Mouse (Mus musculus) activated CD4-positive, CD25-positive, alpha-beta regulatory T cell (primary cell): ENCODE data around the gene Lipt1. TPM values are rescaled to one million over a fixed set of nuclear protein-coding genes. Genes with fewer than 3 reads are reported as not detected.

ENCODE experiments used
- polyA plus RNA-seq, 2 experiments: library from polyadenylated mRNA; unstranded; fragments of 100-300 nt; shearing (Covaris generic); gene quantifications; one replicate each; pipeline ENCODE4 v1.2.1; 2017

The Lipt1 gene
- 1 to 10 TPM; 2.8 to 7.0 TPM for polyA plus RNA-seq

DNA sequence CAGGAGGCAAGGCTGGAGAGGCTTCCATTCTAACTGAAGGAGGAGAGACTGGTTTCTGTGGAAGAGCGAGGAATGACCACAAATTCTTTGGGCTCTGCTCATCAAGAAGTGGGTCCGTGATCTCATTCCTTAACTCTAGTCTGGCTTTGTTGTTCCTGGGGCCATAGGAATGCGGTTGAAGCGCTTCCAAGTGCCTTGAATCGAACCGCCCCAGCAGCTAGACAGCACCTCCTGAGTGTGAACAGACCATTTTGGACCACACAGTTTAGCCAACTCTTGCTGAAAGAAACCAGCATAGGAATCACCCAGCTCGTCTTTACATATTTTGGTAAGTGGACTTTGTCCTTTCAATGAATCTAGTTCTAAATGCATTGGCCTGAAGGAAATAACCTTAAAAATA lies at the start of gene Lipt1:
Lipt1 (plus strand) TSS at position 35 of the 400 bp plus-strand sequence.

DNA sequence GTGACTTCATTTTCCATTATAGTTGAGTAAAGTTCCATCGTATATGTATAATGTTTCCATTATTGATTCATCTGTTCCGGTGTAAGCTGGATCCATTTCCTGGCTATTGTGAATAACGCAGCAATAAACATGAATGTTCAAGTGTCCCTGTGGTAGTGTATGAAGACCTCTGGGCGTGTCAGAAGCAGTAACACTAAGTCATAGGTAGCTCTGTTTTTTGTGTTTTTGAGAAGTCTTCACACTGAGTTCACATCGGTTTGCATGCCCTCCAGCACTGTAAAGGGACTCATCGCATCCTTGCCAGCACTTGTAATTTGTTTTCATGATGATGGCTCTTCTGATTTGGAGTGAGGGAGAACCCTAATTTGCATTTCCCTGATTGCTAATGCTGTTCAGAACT lies 5.3 kb upstream of the Lipt1 start, which contains the start of gene Tsga10:
Tsga10 (minus strand) TSS at position 144 of the 400 bp plus-strand sequence.

DNA sequence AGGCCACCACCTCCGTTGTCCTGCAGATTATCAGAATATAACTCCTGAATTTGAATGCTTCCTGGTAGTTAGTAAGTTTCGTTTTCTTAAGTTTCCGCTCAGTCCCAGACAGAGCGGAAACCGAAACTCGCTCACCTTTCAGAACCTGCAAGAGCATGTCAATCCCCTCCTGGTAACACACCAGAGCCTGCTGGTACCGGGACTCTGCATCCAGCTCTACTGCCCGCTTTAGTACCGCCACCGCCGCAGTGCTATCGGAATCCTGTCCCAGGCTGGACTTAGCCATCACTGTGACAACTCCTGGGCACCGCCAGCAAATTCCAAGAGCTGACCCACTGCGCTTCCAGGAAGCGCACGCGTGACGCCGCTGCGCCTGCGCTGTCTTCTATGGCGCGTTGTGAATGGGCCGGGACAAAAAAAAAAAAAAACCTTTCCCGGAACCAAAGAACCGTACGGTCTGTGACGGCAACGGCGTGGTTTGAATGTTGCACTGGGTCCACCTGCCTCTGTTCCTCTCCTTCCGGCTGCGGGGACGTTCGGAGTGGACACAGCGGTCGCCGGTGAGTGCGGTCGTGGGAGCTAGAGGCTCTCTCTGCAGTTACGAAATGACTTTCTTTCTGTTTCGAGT lies 18.6 kb downstream of the Lipt1 start, which contains the start of the genes Mitd1 and Mrpl30:
Mitd1 (minus strand) TSS at position 387 of the 628 bp plus-strand sequence.
Mrpl30 (plus strand) TSS at position 453 of the 628 bp plus-strand sequence.

DNA sequence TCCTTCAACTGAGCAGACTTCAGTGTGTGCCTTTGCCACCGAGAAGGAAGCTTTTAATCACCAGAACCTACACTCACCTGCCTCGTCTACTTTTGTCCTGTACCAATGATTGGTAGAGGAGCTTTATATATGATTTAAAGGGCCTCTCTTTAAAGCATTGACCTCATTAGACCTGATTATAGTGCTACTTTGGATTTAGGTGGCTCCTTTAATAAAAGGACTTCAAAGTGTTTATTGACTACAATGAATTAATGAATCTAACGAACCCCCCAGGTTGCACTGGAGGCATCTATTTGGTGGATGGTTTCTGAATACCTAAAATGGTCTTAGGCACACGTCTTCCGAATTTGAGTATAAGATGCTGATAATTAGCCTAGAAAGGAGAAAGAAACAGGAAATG lies 44.9 kb downstream of the Lipt1 start, which contains the start of gene Lyg2:
Lyg2 (minus strand) TSS at position 101 of the 400 bp plus-strand sequence.

Other genes starting within 250 kb of the Lipt1 start
- gene 2010300C02Rik, start 151.7 kb upstream of the Lipt1 start, polyA plus RNA-seq, result 1 to 10 TPM in 1 of 2 experiments, under 1 TPM in 1; 0.29 to 1.2 TPM
- 1 to 10 TPM; 1.9 to 2.1 TPM for gene Tsga10, start 5.3 kb upstream of the Lipt1 start, polyA plus RNA-seq
- 10 to 100 TPM; 82.4 to 92.7 TPM for gene Mitd1, start 18.7 kb downstream of the Lipt1 start, polyA plus RNA-seq
- 100 to 1,000 TPM; 154 to 229 TPM for gene Mrpl30, start 18.7 kb downstream of the Lipt1 start, polyA plus RNA-seq
- not detected for gene Lyg2, start 44.8 kb downstream of the Lipt1 start, polyA plus RNA-seq
- gene Lyg1, start 86.0 kb downstream of the Lipt1 start, polyA plus RNA-seq, result not detected
- gene Txndc9, start 126.2 kb downstream of the Lipt1 start, polyA plus RNA-seq, result 10 to 100 TPM; 98.7 to 99.6 TPM
- 10 to 100 TPM; 17.2 to 24.3 TPM for gene Eif5b, start 126.3 kb downstream of the Lipt1 start, polyA plus RNA-seq